Mouse (Mus musculus) lung, adult 2 months (tissue): ENCODE data around the gene Glmp.
"Not testable (repeated sequence)": the region's sequence is repeated elsewhere in the genome, so short reads cannot be mapped to it uniquely, and the experiment has no call there.

Experiments used
- CTCF ChIP-seq: fragments of 200-500 bp; IDR thresholded peaks from 2 replicates; pipeline ENCODE4 v1.5.1; 2011; ENCODE audit warnings: mild to moderate bottlenecking, low read length, control low read depth; ENCODE audit not compliant: insufficient read depth
- POLR2A ChIP-seq: fragments of 200-500 bp; IDR thresholded peaks from 2 replicates; pipeline ENCODE4 v1.6.1; 2011; ENCODE audit warnings: low read depth, mild to moderate bottlenecking, control low read depth, low read length, borderline replicate concordance; ENCODE audit errors: extremely low read depth

GRCm38 (mm10) chr3:88295272-88295671, 29.6 kb upstream of the Glmp start:
- TF ChIP-seq CTCF, POLR2A: not testable (repeated sequence)
